Mouse (Mus musculus): ENCODE results near the gene Zscan22. TPM values are rescaled to one million over a fixed set of nuclear protein-coding genes. Genes with fewer than 3 reads are reported as not detected.

Zscan22 gene
- total and polyA plus RNA-seq, 2 experiments: 1.2 to 6.6 TPM

DNA sequence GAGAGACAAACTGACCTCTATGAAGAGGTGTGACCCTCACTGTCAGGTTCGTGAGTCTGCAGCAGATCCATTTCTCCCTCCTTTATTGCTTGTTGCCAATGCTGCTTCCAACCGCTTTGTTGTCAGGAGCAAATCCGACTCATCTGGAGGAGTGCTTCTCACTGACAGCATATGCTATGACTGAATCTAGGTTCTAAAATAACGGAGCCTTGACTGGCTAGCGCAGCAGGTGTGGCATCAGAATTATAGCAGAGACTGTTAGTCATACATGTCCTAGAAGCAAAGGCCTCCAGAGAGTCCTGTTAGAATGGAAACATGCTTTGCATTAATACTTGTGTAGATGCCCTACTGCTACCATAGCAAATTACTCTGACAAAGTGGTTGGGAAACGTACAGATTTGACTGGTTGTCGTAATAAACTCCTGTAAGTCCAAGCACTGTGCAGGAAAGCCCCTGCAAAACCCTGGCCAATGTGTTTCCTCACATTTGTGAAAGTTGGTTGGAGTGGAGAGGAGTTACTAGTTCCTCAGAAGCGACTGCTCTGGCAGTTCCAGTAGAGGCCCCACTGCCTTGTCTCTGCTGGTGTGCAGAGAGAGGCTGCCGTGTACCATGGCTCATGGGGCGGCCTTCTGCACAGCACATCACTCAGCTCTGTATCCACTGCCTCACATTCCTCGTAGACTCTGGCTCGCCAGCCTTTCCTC lies 10.9 kb upstream of the Zscan22 start:
- Histone ChIP-seq H3K36me3 (ENCODE audit: control insufficient read depth, insufficient read depth, low read length) (peaks cover 33% of the 10 kb centered on the region), H3K27ac (replicated peaks; ENCODE audit: insufficient read depth, low read depth, low read length) (no peak overlapping the region), H3K79me2 (ENCODE audit: control insufficient read depth, insufficient read depth, low read length) (no peaks in the 10 kb centered on the region), H3K4me1 (ENCODE audit: control insufficient read depth, insufficient read depth, low read length) (peaks cover under 1% of the 10 kb centered on the region), H3K27me3 (ENCODE audit: control insufficient read depth, insufficient read depth, low read length) (no peaks in the 10 kb centered on the region), H3K4me3 (ENCODE audit: insufficient read depth, low read depth, low read length) (no peak overlapping the region), H3K9ac (ENCODE audit: low read depth, low read length) (no peak overlapping the region)
- TF ChIP-seq CTCF (IDR thresholded peaks at IDR 0.05; ENCODE audit: low read depth, low read length) (no peak), POLR2A (IDR thresholded peaks at IDR 0.05; ENCODE audit: extremely low read depth, insufficient read depth, low read length) (no peak)
- no peak for DNase-seq (ENCODE audit: extremely low read depth, low read depth, low spot score)
- 95% methylated on average over 12 of the region's 12 CpGs for WGBS

DNA sequence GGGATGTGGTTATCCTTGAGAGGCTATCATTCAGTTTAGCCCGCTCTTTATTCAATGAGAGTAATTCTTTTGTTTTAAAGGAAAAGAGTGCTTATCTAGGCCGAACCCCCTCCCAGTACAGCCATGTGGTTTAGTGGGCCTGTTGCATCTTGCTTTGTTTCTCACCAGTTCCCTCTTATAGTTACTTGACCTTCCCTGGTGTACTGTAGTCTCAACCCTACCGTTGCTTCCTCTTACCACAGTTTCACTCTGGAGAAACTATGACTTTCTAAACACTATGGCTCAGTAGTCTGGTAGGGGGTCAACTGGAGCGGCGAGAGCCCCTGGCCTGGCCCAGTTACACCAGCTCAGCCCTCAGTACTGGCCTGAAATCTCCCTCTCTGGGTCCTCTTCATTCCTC lies 10.0 kb upstream of the Zscan22 start:
- Histone ChIP-seq H3K27me3 (ENCODE audit: control insufficient read depth, insufficient read depth, low read length) (no peaks in the 10 kb centered on the region), H3K4me3 (ENCODE audit: insufficient read depth, low read depth, low read length) (no peak overlapping the region), H3K36me3 (ENCODE audit: control insufficient read depth, insufficient read depth, low read length) (peaks cover 33% of the 10 kb centered on the region), H3K9ac (ENCODE audit: low read depth, low read length) (no peak overlapping the region), H3K4me1 (ENCODE audit: control insufficient read depth, insufficient read depth, low read length) (no peaks in the 10 kb centered on the region), H3K79me2 (ENCODE audit: control insufficient read depth, insufficient read depth, low read length) (no peaks in the 10 kb centered on the region), H3K27ac (replicated peaks; ENCODE audit: insufficient read depth, low read depth, low read length) (no peak overlapping the region)
- 93% methylated on average over 5 of the region's 5 CpGs for WGBS
- DNase-seq (ENCODE audit: extremely low read depth, low read depth, low spot score): no peak
- no peak for TF ChIP-seq CTCF (IDR thresholded peaks at IDR 0.05; ENCODE audit: low read depth, low read length)
- TF ChIP-seq POLR2A (IDR thresholded peaks at IDR 0.05; ENCODE audit: extremely low read depth, insufficient read depth, low read length): no peak

- Histone ChIP-seq H3K9ac (ENCODE audit: low read depth, low read length) (no peak overlapping the region), H3K4me1 (ENCODE audit: control insufficient read depth, insufficient read depth, low read length) (no peaks in the 10 kb centered on the region), H3K27me3 (ENCODE audit: control insufficient read depth, insufficient read depth, low read length) (no peaks in the 10 kb centered on the region), H3K27ac (replicated peaks; ENCODE audit: insufficient read depth, low read depth, low read length) (no peak overlapping the region), H3K79me2 (ENCODE audit: control insufficient read depth, insufficient read depth, low read length) (no peaks in the 10 kb centered on the region), H3K4me3 (ENCODE audit: insufficient read depth, low read depth, low read length) (no peak overlapping the region), H3K36me3 (ENCODE audit: control insufficient read depth, insufficient read depth, low read length) (peaks cover 27% of the 10 kb centered on the region)
- no peak for TF ChIP-seq POLR2A (IDR thresholded peaks at IDR 0.05; ENCODE audit: extremely low read depth, insufficient read depth, low read length)
- TF ChIP-seq CTCF (IDR thresholded peaks at IDR 0.05; ENCODE audit: low read depth, low read length): no peak
- no peak for DNase-seq (ENCODE audit: extremely low read depth, low read depth, low spot score)
- 94% methylated on average over 14 of the region's 14 CpGs for WGBS
Measured at GRCm38 (mm10) chr7:12890928-12891327, 6.7 kb upstream of the Zscan22 start.

DNA sequence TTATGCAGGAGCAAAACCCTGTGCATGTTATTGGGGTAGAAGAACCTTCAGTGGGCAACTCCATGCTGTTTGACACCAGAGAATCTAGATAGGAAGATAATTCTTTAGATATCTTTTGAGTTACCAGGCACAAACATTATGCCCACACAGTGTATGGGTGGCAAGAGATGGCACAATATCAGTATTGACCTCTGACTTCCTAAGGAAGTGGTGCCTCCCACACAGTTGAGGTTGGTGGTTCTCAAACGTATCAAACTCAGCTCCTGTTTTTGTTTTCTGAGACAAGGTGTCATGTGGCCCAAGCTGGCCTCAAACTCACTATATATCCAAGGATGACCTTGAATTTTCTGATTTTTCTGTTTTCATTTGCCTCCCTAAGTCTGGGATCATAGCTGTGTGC lies 6.3 kb upstream of the Zscan22 start:
- no peak for TF ChIP-seq POLR2A (IDR thresholded peaks at IDR 0.05; ENCODE audit: extremely low read depth, insufficient read depth, low read length)
- TF ChIP-seq CTCF (IDR thresholded peaks at IDR 0.05; ENCODE audit: low read depth, low read length): no peak
- no peak overlapping the region for H3K9ac ChIP-seq (ENCODE audit: low read depth, low read length)
- no peak overlapping the region for H3K27ac ChIP-seq (replicated peaks; ENCODE audit: insufficient read depth, low read depth, low read length)
- H3K4me3 ChIP-seq (ENCODE audit: insufficient read depth, low read depth, low read length): no peak overlapping the region
- 58% methylated on average over 1 of the region's 1 CpGs for WGBS
- no peaks in the 10 kb centered on the region for H3K4me1 ChIP-seq (ENCODE audit: control insufficient read depth, insufficient read depth, low read length)
- no peaks in the 10 kb centered on the region for H3K79me2 ChIP-seq (ENCODE audit: control insufficient read depth, insufficient read depth, low read length)
- peaks cover 25% of the 10 kb centered on the region for H3K36me3 ChIP-seq (ENCODE audit: control insufficient read depth, insufficient read depth, low read length)
- DNase-seq (ENCODE audit: extremely low read depth, low read depth, low spot score): no peak
- no peaks in the 10 kb centered on the region for H3K27me3 ChIP-seq (ENCODE audit: control insufficient read depth, insufficient read depth, low read length)

DNA sequence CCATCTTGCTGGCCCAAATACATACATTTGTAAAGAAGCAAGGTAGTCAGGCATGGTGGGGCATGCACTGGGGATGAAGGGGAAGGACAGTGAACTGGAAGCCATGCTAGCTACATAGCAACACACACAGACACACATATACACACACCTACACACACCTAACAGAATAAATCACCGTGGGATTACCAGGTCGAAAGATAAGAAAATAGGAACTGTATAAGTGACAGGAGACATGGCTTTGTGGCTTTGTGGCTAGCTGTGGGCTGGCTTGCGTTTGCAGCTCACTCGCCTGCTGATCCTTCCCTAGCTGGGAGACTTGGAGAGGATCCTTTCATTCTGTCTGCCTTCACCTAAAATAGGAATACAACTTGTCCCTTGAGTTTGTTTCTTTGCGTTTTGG lies 3.9 kb downstream of the Zscan22 start:
- Histone ChIP-seq H3K79me2 (ENCODE audit: control insufficient read depth, insufficient read depth, low read length) (peaks cover 7% of the 10 kb centered on the region; the same call in 1 of the 2 replicates), H3K9ac (ENCODE audit: low read depth, low read length) (no peak overlapping the region), H3K27me3 (ENCODE audit: control insufficient read depth, insufficient read depth, low read length) (no peaks in the 10 kb centered on the region), H3K4me1 (ENCODE audit: control insufficient read depth, insufficient read depth, low read length) (peaks cover 8% of the 10 kb centered on the region; the same call in 1 of the 2 replicates), H3K27ac (replicated peaks; ENCODE audit: insufficient read depth, low read depth, low read length) (no peak overlapping the region), H3K36me3 (ENCODE audit: control insufficient read depth, insufficient read depth, low read length) (peaks cover 8% of the 10 kb centered on the region; the same call in 1 of the 2 replicates), H3K4me3 (ENCODE audit: insufficient read depth, low read depth, low read length) (no peak overlapping the region)
- no peak for DNase-seq (ENCODE audit: extremely low read depth, low read depth, low spot score)
- TF ChIP-seq POLR2A (IDR thresholded peaks at IDR 0.05; ENCODE audit: extremely low read depth, insufficient read depth, low read length): no peak
- no peak for TF ChIP-seq CTCF (IDR thresholded peaks at IDR 0.05; ENCODE audit: low read depth, low read length)
- 91% methylated on average over 5 of the region's 5 CpGs for WGBS

DNA sequence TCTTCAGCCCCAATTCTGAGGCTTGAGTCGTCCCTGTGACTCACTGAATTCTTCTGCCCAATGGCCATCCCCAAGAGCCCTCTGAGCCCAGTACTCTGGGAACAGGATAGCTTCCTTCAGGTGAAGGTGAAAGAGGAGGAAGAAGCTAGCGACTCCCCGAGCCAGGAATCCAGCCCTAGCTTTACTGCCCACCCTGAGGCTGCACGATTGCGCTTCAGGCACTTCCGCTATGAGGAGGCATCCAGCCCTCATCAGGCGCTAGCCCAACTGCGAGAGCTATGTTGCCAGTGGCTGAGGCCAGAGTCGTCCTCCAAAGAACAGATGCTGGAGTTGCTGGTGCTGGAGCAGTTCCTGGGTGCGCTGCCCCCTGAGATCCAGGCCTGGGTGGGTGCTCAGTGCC lies 6.0 kb downstream of the Zscan22 start:
- DNase-seq (ENCODE audit: extremely low read depth, low read depth, low spot score): no peak
- TF ChIP-seq POLR2A (IDR thresholded peaks at IDR 0.05; ENCODE audit: extremely low read depth, insufficient read depth, low read length) (no peak), CTCF (IDR thresholded peaks at IDR 0.05; ENCODE audit: low read depth, low read length) (no peak)
- Histone ChIP-seq H3K4me3 (ENCODE audit: insufficient read depth, low read depth, low read length) (no peak overlapping the region), H3K4me1 (ENCODE audit: control insufficient read depth, insufficient read depth, low read length) (0 out of 2 replicates have a peak, but pooled peaks cover 2% of the 10 kb centered on the region), H3K27ac (replicated peaks; ENCODE audit: insufficient read depth, low read depth, low read length) (no peak overlapping the region), H3K27me3 (ENCODE audit: control insufficient read depth, insufficient read depth, low read length) (no peaks in the 10 kb centered on the region), H3K79me2 (ENCODE audit: control insufficient read depth, insufficient read depth, low read length) (peaks cover 3% of the 10 kb centered on the region; the same call in 1 of the 2 replicates), H3K36me3 (ENCODE audit: control insufficient read depth, insufficient read depth, low read length) (peaks cover 10% of the 10 kb centered on the region; the same call in 1 of the 2 replicates), H3K9ac (ENCODE audit: low read depth, low read length) (no peak overlapping the region)
- WGBS: 80% methylated on average over 10 of the region's 10 CpGs

Measured in liver, adult 2 months (tissue).